In the genomic region with DNA sequence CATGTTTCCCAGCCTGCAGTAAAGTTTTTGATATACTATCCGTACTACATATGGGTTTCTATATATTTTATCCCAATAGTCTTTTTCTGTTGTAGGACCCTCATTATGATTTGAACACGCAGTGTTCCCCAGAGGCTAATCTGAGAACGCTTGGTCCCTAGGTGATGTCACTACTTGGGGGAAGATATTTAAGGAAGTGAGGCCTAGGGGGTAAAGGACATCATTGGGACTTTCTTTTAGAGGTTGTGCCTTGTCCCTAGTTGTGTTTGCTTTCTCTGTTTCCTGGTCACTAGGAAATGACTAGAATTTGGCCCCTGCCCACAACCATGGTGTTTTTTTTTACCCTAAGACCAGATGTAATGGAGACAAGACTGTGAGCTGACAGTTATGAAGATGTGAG, we compare ENCODE assay signal across 14 mouse cellular contexts.
"Had no signal": no experiment of that assay in that cellular context is flagged by ENCODE, and none has a peak within 500 bp of the region (broad histone marks: within the 10 kb centered on the region; RNA-seq: fewer than 3 reads in every experiment).

No protein-coding gene starts in this region.

- DNase-seq: gastrocnemius, postnatal 14 days; gastrocnemius, postnatal 36 days; heart, adult 18-20 months; heart, postnatal 14 days; heart, postnatal 36 days; kidney, adult 11 months; kidney, adult 2 months; kidney, adult 9 months; kidney, postnatal 14 days; kidney, postnatal 4 days; liver; liver, embryonic 13.5 days had no signal

- ATAC-seq: hindbrain, postnatal 0 days; intestine, embryonic 16.5 days had no signal
